Mouse (Mus musculus) intestine, embryonic 14.5 days (tissue): Measurements from ENCODE around the gene L1td1. TPM values are rescaled to one million over a fixed set of nuclear protein-coding genes. Genes with fewer than 3 reads are reported as not detected.
A peak's percentile ranks its signal among the peaks of the same experiment; 100 is the strongest.
"Not testable (repeated sequence)": the region's sequence is repeated elsewhere in the genome, so short reads cannot be mapped to it uniquely, and the experiment has no call there.

Source experiments
- ATAC-seq: fragments of 200-750 bp; cut with Nextera tagmentation; replicated peaks from 2 replicates; pipeline ENCODE4 v1.8.0; 2017; ENCODE audit warnings: low read depth, moderate number of reproducible peaks, moderate TSS enrichment, moderate library complexity; ENCODE audit not compliant: low FRiP score, low TSS enrichment
- DNase-seq: peaks from one replicate; pipeline ENCODE4 v3.0.0-alpha.2; 2018; ENCODE audit warnings: low spot score
- H3K27ac ChIP-seq: fragments of 300-500 bp; sonication (generic); 2 replicates; pipeline ENCODE4 v1.5.1; 2014; ENCODE audit warnings: low read depth, mild to moderate bottlenecking, control low read depth
- H3K27me3 ChIP-seq: fragments of 300-500 bp; sonication (generic); replicated peaks from 2 replicates; pipeline ENCODE4 v1.6.1; 2014; ENCODE audit warnings: low read length, control low read depth; ENCODE audit not compliant: control insufficient read depth, insufficient read depth
- H3K36me3 ChIP-seq: fragments of 300-500 bp; sonication (generic); 2 replicates; pipeline ENCODE4 v1.6.1; 2014; ENCODE audit warnings: low read length, control low read depth; ENCODE audit not compliant: control insufficient read depth, insufficient read depth
- H3K4me1 ChIP-seq: fragments of 300-500 bp; sonication (generic); replicated peaks from 2 replicates; pipeline ENCODE4 v1.6.1; 2014; ENCODE audit warnings: low read length, control low read depth, mixed read lengths; ENCODE audit not compliant: control insufficient read depth, insufficient read depth
- H3K4me2 ChIP-seq: fragments of 300-500 bp; sonication (generic); 2 replicates; pipeline ENCODE4 v1.6.1; 2014; ENCODE audit warnings: low read length
- H3K4me3 ChIP-seq: fragments of 300-500 bp; sonication (generic); 2 replicates; pipeline ENCODE4 v1.5.1; 2014; ENCODE audit warnings: low read depth, low read length, control low read depth, mixed read lengths
- H3K9ac ChIP-seq: fragments of 300-500 bp; sonication (generic); 2 replicates; pipeline ENCODE4 v1.6.1; 2014; ENCODE audit warnings: mild to moderate bottlenecking, low read length
- H3K9me3 ChIP-seq: fragments of 300-500 bp; sonication (generic); 2 replicates; pipeline ENCODE4 v1.6.1; 2016; ENCODE audit warnings: low read length, control low read depth; ENCODE audit not compliant: control insufficient read depth
- WGBS: fragments of 180-500 bp; shearing (Covaris S2); extraction: QIAGEN DNeasy Blood & Tissue Kit; methylation state at CpG from one replicate; pipeline ENCODE4 v1.1.7; 2014; 5-methylcytosine and 5-hydroxymethylcytosine counted together
- polyA plus RNA-seq: library from polyadenylated mRNA; unstranded; fragments of >200 nt; fragmentation: Nextera tagmentation; extraction: Ambion mirVana; gene quantifications from 2 replicates; pipeline ENCODE4 v1.2.1, GENCODE M21; 2014

The L1td1 gene
- polyA plus RNA-seq, 1 experiment from 2014 or later = 0.60 TPM

- H3K4me2 ChIP-seq = no peak overlapping the region
- peaks cover 12% of the 10 kb centered on the region; the same call in 1 of the 2 replicates for H3K4me1 ChIP-seq
- WGBS = 70% methylated on average over 3 of the region's 3 CpGs
- no peak overlapping the region for H3K9ac ChIP-seq
- H3K27ac ChIP-seq = no peak overlapping the region
- ATAC-seq (no peak), DNase-seq (no peak)
- H3K4me3 ChIP-seq = no peak overlapping the region
- H3K9me3 ChIP-seq = no peaks in the 10 kb centered on the region
- H3K27me3 ChIP-seq = no peaks in the 10 kb centered on the region
- no peaks in the 10 kb centered on the region for H3K36me3 ChIP-seq
Observed at GRCm38 (mm10) chr4:98698921-98699320, 27.6 kb upstream of the L1td1 start.

- DNase-seq (no peak), ATAC-seq (no peak)
- H3K27ac ChIP-seq = no peak overlapping the region
- no peak overlapping the region for H3K4me3 ChIP-seq
- 94% methylated on average over 3 of the region's 3 CpGs for WGBS
- H3K36me3 ChIP-seq = no peaks in the 10 kb centered on the region
- H3K4me1 ChIP-seq = peaks cover 9% of the 10 kb centered on the region; the same call in 1 of the 2 replicates
- H3K9ac ChIP-seq = no peak overlapping the region
- no peak overlapping the region for H3K4me2 ChIP-seq
- H3K27me3 ChIP-seq = no peaks in the 10 kb centered on the region
- H3K9me3 ChIP-seq = no peaks in the 10 kb centered on the region
Observed at GRCm38 (mm10) chr4:98700156-98700555, 26.4 kb upstream of the L1td1 start.

- no peak overlapping the region for H3K9ac ChIP-seq
- H3K4me3 ChIP-seq = no peak overlapping the region
- WGBS = 20% methylated on average over 12 of the region's 12 CpGs
- H3K27me3 ChIP-seq = no peaks in the 10 kb centered on the region
- peak; percentile 57; the same call in 1 of the 2 replicates for ATAC-seq
- no peaks in the 10 kb centered on the region for H3K36me3 ChIP-seq
- H3K27ac ChIP-seq = no peak overlapping the region; the same call in 1 of the 2 replicates
- DNase-seq = peak; percentile 93
- H3K9me3 ChIP-seq = no peaks in the 10 kb centered on the region
- peaks cover 9% of the 10 kb centered on the region; the same call in 1 of the 2 replicates for H3K4me1 ChIP-seq
- H3K4me2 ChIP-seq = peak overlapping the region; percentile 3; the same call in 1 of the 2 replicates
Observed at GRCm38 (mm10) chr4:98702201-98702894, 24.2 kb upstream of the L1td1 start.

- H3K36me3 ChIP-seq = no peaks in the 10 kb centered on the region
- no peak overlapping the region for H3K9ac ChIP-seq
- no peak overlapping the region for H3K27ac ChIP-seq
- WGBS = 95% methylated on average over 8 of the region's 8 CpGs
- DNase-seq (no peak), ATAC-seq (no peak)
- no peak overlapping the region for H3K4me2 ChIP-seq
- H3K4me3 ChIP-seq = no peak overlapping the region
- H3K27me3 ChIP-seq = no peaks in the 10 kb centered on the region
- no peaks in the 10 kb centered on the region for H3K4me1 ChIP-seq
- H3K9me3 ChIP-seq = no peaks in the 10 kb centered on the region
Observed at GRCm38 (mm10) chr4:98710891-98711290, 15.6 kb upstream of the L1td1 start.

GRCm38 (mm10) chr4:98717735-98718546 is 8.6 kb upstream of the L1td1 start:
- Histone ChIP-seq H3K4me1 (no peaks in the 10 kb centered on the region), H3K27ac (no peak overlapping the region), H3K9me3 (no peaks in the 10 kb centered on the region), H3K27me3 (no peaks in the 10 kb centered on the region), H3K9ac (no peak overlapping the region), H3K36me3 (peaks cover 4% of the 10 kb centered on the region; the same call in 1 of the 2 replicates), H3K4me2 (no peak overlapping the region), H3K4me3 (no peak overlapping the region)
- WGBS = 78% methylated on average over 17 of the region's 17 CpGs
- ATAC-seq (no peak), DNase-seq (no peak)

GRCm38 (mm10) chr4:98718547-98718917 is 8.0 kb upstream of the L1td1 start:
- ATAC-seq (no peak), DNase-seq (no peak)
- H3K36me3 ChIP-seq = peaks cover 4% of the 10 kb centered on the region; the same call in 1 of the 2 replicates
- H3K4me2 ChIP-seq = no peak overlapping the region
- 86% methylated on average over 10 of the region's 10 CpGs for WGBS
- no peak overlapping the region for H3K4me3 ChIP-seq
- H3K27me3 ChIP-seq = no peaks in the 10 kb centered on the region
- H3K27ac ChIP-seq = no peak overlapping the region
- no peaks in the 10 kb centered on the region for H3K9me3 ChIP-seq
- no peaks in the 10 kb centered on the region for H3K4me1 ChIP-seq
- H3K9ac ChIP-seq = no peak overlapping the region

- peak; percentile 84 for DNase-seq
- Histone ChIP-seq H3K27ac (no peak overlapping the region), H3K4me2 (no peak overlapping the region), H3K9ac (no peak overlapping the region), H3K9me3 (no peaks in the 10 kb centered on the region), H3K27me3 (peaks cover 10% of the 10 kb centered on the region), H3K36me3 (peaks cover 4% of the 10 kb centered on the region; the same call in 1 of the 2 replicates), H3K4me3 (no peak overlapping the region), H3K4me1 (peaks cover 6% of the 10 kb centered on the region; the same call in 1 of the 2 replicates)
- WGBS = 17% methylated on average over 8 of the region's 8 CpGs
- ATAC-seq = no peak
Observed at GRCm38 (mm10) chr4:98722454-98722853, 4.1 kb upstream of the L1td1 start.

GRCm38 (mm10) chr4:98724682-98725081 is 1.9 kb upstream of the L1td1 start:
- H3K27ac ChIP-seq, ATAC-seq: not testable (repeated sequence)
- 90% methylated on average over 1 of the region's 1 CpGs for WGBS

More at GRCm38 (mm10) chr4:98724682-98725081, 1.9 kb upstream of the L1td1 start:
- not testable (repeated sequence) for DNase-seq, H3K4me3 ChIP-seq, H3K4me2 ChIP-seq, H3K36me3 ChIP-seq, H3K4me1 ChIP-seq, H3K9me3 ChIP-seq, H3K9ac ChIP-seq
- peaks cover 27% of the 10 kb centered on the region for H3K27me3 ChIP-seq
